Mouse (Mus musculus) lung, postnatal 0 days (tissue): Measurements from ENCODE around the gene Lamc3. TPM values are rescaled to one million over a fixed set of nuclear protein-coding genes. Genes with fewer than 3 reads are reported as not detected.

ENCODE experiments used
- ATAC-seq: fragments of 200-750 bp; cut with Nextera tagmentation; 2 replicates; pipeline ENCODE4 v1.8.0; 2017; ENCODE audit warnings: moderate library complexity
- DNase-seq: peaks from one replicate; pipeline ENCODE4 v3.0.0-alpha.2; 2016; ENCODE audit warnings: low spot score
- H3K27ac ChIP-seq: fragments of 300-500 bp; sonication (generic); 2 replicates; pipeline ENCODE4 v1.5.1; 2014; ENCODE audit warnings: antibody characterized with exemption, mild to moderate bottlenecking, low read length, mixed read lengths
- H3K27me3 ChIP-seq: fragments of 300-500 bp; sonication (generic); replicated peaks from 2 replicates; pipeline ENCODE4 v1.6.1; 2014; ENCODE audit warnings: low read length, mixed read lengths; ENCODE audit not compliant: insufficient read depth
- H3K36me3 ChIP-seq: fragments of 300-500 bp; sonication (generic); 2 replicates; pipeline ENCODE4 v1.6.1; 2014; ENCODE audit warnings: low read length, mixed read lengths; ENCODE audit not compliant: insufficient read depth
- H3K4me1 ChIP-seq: fragments of 300-500 bp; sonication (generic); 2 replicates; pipeline ENCODE4 v1.6.1; 2014; ENCODE audit warnings: antibody characterized with exemption, low read depth, low read length, mixed read lengths; ENCODE audit not compliant: insufficient read depth
- H3K4me2 ChIP-seq: fragments of 300-500 bp; sonication (generic); replicated peaks from 2 replicates; pipeline ENCODE4 v1.6.1; 2014; ENCODE audit warnings: low read depth, mild to moderate bottlenecking, low read length, moderate library complexity, mixed read lengths
- H3K4me3 ChIP-seq: fragments of 300-500 bp; sonication (generic); 2 replicates; pipeline ENCODE4 v1.5.1; 2014; ENCODE audit warnings: low read depth, low read length
- H3K9ac ChIP-seq: fragments of 300-500 bp; sonication (generic); replicated peaks from 2 replicates; pipeline ENCODE4 v1.6.1; 2014; ENCODE audit warnings: low read depth, mild to moderate bottlenecking
- H3K9me3 ChIP-seq: fragments of 300-500 bp; sonication (generic); 2 replicates; pipeline ENCODE4 v1.6.1; 2016; ENCODE audit warnings: low read length, mixed read lengths
- CTCF ChIP-seq: IDR thresholded peaks from 2 replicates; pipeline ENCODE4 v1.5.1; 2016; ENCODE audit warnings: antibody characterized with exemption, mild to moderate bottlenecking
- EP300 ChIP-seq: IDR thresholded peaks from 2 replicates; pipeline ENCODE4 v1.6.1; 2016; ENCODE audit warnings: antibody characterized with exemption, mild to moderate bottlenecking, control low read depth
- WGBS: fragments of 180-500 bp; shearing (Covaris S2); extraction: QIAGEN DNeasy Blood & Tissue Kit; methylation state at CpG from one replicate; pipeline ENCODE4 v1.1.7; 2014; 5-methylcytosine and 5-hydroxymethylcytosine counted together
- polyA plus RNA-seq: library from polyadenylated mRNA; unstranded; fragments of >200 nt; fragmentation: Nextera tagmentation; extraction: Ambion mirVana; gene quantifications from 2 replicates; pipeline ENCODE4 v1.2.1, GENCODE M21; 2015

The Lamc3 gene
- polyA plus RNA-seq, 1 experiment from 2014 or later: 2.9 TPM

- Histone ChIP-seq H3K27ac (no peak overlapping the region), H3K9me3 (no peaks in the 10 kb centered on the region), H3K27me3 (no peaks in the 10 kb centered on the region), H3K36me3 (peaks cover under 1% of the 10 kb centered on the region; the same call in 1 of the 2 replicates), H3K9ac (no peak overlapping the region), H3K4me1 (peaks cover 7% of the 10 kb centered on the region), H3K4me3 (no peak overlapping the region), H3K4me2 (no peak overlapping the region)
- no peak for ATAC-seq
- no peak for TF ChIP-seq EP300
- TF ChIP-seq CTCF: no peak
- no peak for DNase-seq
- 88% methylated on average over 4 of the region's 4 CpGs for whole genome bisulfite sequencing
Measured at GRCm38 (mm10) chr2:31972589-31972988, 85.5 kb downstream of the Lamc3 start.

- ATAC-seq (peak; percentile 100), DNase-seq (peak; percentile 99)
Measured at GRCm38 (mm10) chr2:31974141-31974808, 87.2 kb downstream of the Lamc3 start, which contains the start of gene Nup214. Nup214 (plus strand) TSS chr2:31974436.

GRCm38 (mm10) chr2:31974809-31975371 lies 87.8 kb downstream of the Lamc3 start:
- peak overlapping the region; percentile 81 for H3K27ac ChIP-seq
- TF ChIP-seq CTCF (no peak), EP300 (no peak)
- peak overlapping the region; percentile 99 for H3K9ac ChIP-seq
- 9% methylated on average over 13 of the region's 13 CpGs for WGBS
- peak overlapping the region; percentile 94 for H3K4me2 ChIP-seq
- no peak for ATAC-seq
- peaks cover 8% of the 10 kb centered on the region; the same call in 1 of the 2 replicates for H3K36me3 ChIP-seq
- no peaks in the 10 kb centered on the region for H3K9me3 ChIP-seq
- H3K4me3 ChIP-seq: peak overlapping the region; percentile 89
- H3K4me1 ChIP-seq: peaks cover 7% of the 10 kb centered on the region
- no peak for DNase-seq
- H3K27me3 ChIP-seq: no peaks in the 10 kb centered on the region

More at GRCm38 (mm10) chr2:31974141-31974808, 87.2 kb downstream of the Lamc3 start, which contains the start of gene Nup214:
- H3K27ac ChIP-seq: peak within 1 kb of the TSS; percentile 81
- H3K9ac ChIP-seq: peak within 1 kb of the TSS; percentile 99
- WGBS: under 1% methylated on average over 58 of the region's 60 CpGs
- peak within 1 kb of the TSS; percentile 89 for H3K4me3 ChIP-seq
- H3K36me3 ChIP-seq: peaks cover 8% of the 10 kb centered on the region; the same call in 1 of the 2 replicates
- TF ChIP-seq CTCF: no peak
- no peak for TF ChIP-seq EP300
- H3K27me3 ChIP-seq: no peaks in the 10 kb centered on the region
- peaks cover 7% of the 10 kb centered on the region for H3K4me1 ChIP-seq
- peak within 1 kb of the TSS; percentile 94 for H3K4me2 ChIP-seq
- H3K9me3 ChIP-seq: no peaks in the 10 kb centered on the region

- TF ChIP-seq CTCF: no peak
- no peak for TF ChIP-seq EP300
- Histone ChIP-seq H3K27ac (no peak overlapping the region), H3K36me3 (peaks cover 48% of the 10 kb centered on the region), H3K4me2 (no peak overlapping the region), H3K4me3 (no peak overlapping the region), H3K9ac (no peak overlapping the region), H3K27me3 (no peaks in the 10 kb centered on the region), H3K4me1 (no peaks in the 10 kb centered on the region), H3K9me3 (no peaks in the 10 kb centered on the region)
- WGBS: 86% methylated on average over 1 of the region's 1 CpGs
- DNase-seq: no peak
- ATAC-seq: no peak
Measured at GRCm38 (mm10) chr2:31987774-31988173, 100.7 kb downstream of the Lamc3 start.

GRCm38 (mm10) chr2:31990961-31991360 lies 103.9 kb downstream of the Lamc3 start:
- Histone ChIP-seq H3K27ac (no peak overlapping the region; the same call in 1 of the 2 replicates), H3K9ac (no peak overlapping the region), H3K4me1 (no peaks in the 10 kb centered on the region), H3K4me2 (no peak overlapping the region), H3K27me3 (no peaks in the 10 kb centered on the region), H3K4me3 (no peak overlapping the region), H3K36me3 (peaks cover 45% of the 10 kb centered on the region), H3K9me3 (no peaks in the 10 kb centered on the region)
- ATAC-seq (peak; percentile 89), DNase-seq (peak; percentile 80)
- TF ChIP-seq CTCF (no peak), EP300 (peak; percentile 81)
- WGBS: 66% methylated on average over 4 of the region's 4 CpGs

GRCm38 (mm10) chr2:31994896-31995295 lies 107.8 kb downstream of the Lamc3 start:
- TF ChIP-seq EP300 (no peak), CTCF (no peak)
- Histone ChIP-seq H3K9ac (no peak overlapping the region), H3K4me3 (no peak overlapping the region), H3K36me3 (peaks cover 56% of the 10 kb centered on the region), H3K27ac (0 out of 2 replicates have a peak overlapping the region, but pooled peaks have one; percentile 6), H3K27me3 (no peaks in the 10 kb centered on the region), H3K9me3 (no peaks in the 10 kb centered on the region), H3K4me2 (no peak overlapping the region), H3K4me1 (no peaks in the 10 kb centered on the region)
- peak; percentile 88 for ATAC-seq
- 74% methylated on average over 9 of the region's 9 CpGs for WGBS
- DNase-seq: peak; percentile 73
